Mouse (Mus musculus) stomach, embryonic 16.5 days (tissue): ENCODE data around the gene Olfr1494. TPM values are rescaled to one million over a fixed set of nuclear protein-coding genes. Genes with fewer than 3 reads are reported as not detected.

ENCODE experiments used
- ATAC-seq: fragments of 200-750 bp; cut with Nextera tagmentation; 2 replicates; pipeline ENCODE4 v1.8.0; 2017; ENCODE audit warnings: moderate number of reproducible peaks, moderate TSS enrichment; ENCODE audit not compliant: insufficient read depth, low FRiP score
- H3K27ac ChIP-seq: fragments of 300-500 bp; sonication (generic); 2 replicates; pipeline ENCODE4 v1.5.1; 2014; ENCODE audit warnings: low read length
- H3K27me3 ChIP-seq: fragments of 300-500 bp; sonication (generic); 2 replicates; pipeline ENCODE4 v1.6.1; 2014; ENCODE audit warnings: low read length, control low read depth, mixed read lengths; ENCODE audit not compliant: control insufficient read depth, insufficient read depth
- H3K36me3 ChIP-seq: fragments of 300-500 bp; sonication (generic); 2 replicates; pipeline ENCODE4 v1.6.1; 2014; ENCODE audit warnings: low read length; ENCODE audit not compliant: control insufficient read depth, insufficient read depth
- H3K4me1 ChIP-seq: fragments of 300-500 bp; sonication (generic); 2 replicates; pipeline ENCODE4 v1.6.1; 2014; ENCODE audit warnings: low read length, control low read depth, mixed read lengths; ENCODE audit not compliant: control insufficient read depth, insufficient read depth
- H3K4me2 ChIP-seq: fragments of 300-500 bp; sonication (generic); 2 replicates; pipeline ENCODE4 v1.6.1; 2014; ENCODE audit warnings: low read depth, low read length, mixed read lengths
- H3K4me3 ChIP-seq: fragments of 300-500 bp; sonication (generic); replicated peaks from 2 replicates; pipeline ENCODE4 v1.5.1; 2014; ENCODE audit warnings: mild to moderate bottlenecking, low read length
- H3K9ac ChIP-seq: fragments of 300-500 bp; sonication (generic); 2 replicates; pipeline ENCODE4 v1.6.1; 2014; ENCODE audit warnings: low read length
- H3K9me3 ChIP-seq: fragments of 300-500 bp; sonication (generic); replicated peaks from 2 replicates; pipeline ENCODE4 v1.6.1; 2016; ENCODE audit warnings: low read length, control low read depth; ENCODE audit not compliant: control insufficient read depth
- WGBS: fragments of 180-500 bp; shearing (Covaris S2); extraction: QIAGEN DNeasy Blood & Tissue Kit; methylation state at CpG from one replicate; pipeline ENCODE4 v1.1.7; 2014; 5-methylcytosine and 5-hydroxymethylcytosine counted together
- polyA plus RNA-seq: library from polyadenylated mRNA; unstranded; fragments of >200 nt; fragmentation: Nextera tagmentation; extraction: Ambion mirVana; gene quantifications from 2 replicates; pipeline ENCODE4 v1.2.1, GENCODE M21; 2015

The Olfr1494 gene
- polyA plus RNA-seq: not detected in 2 replicates

- Histone ChIP-seq H3K9ac (no peak within 1 kb of the TSS), H3K4me2 (no peak within 1 kb of the TSS), H3K4me3 (no peak within 1 kb of the TSS), H3K27me3 (no peaks in the 10 kb centered on the region), H3K27ac (no peak within 1 kb of the TSS), H3K36me3 (no peaks in the 10 kb centered on the region), H3K4me1 (no peaks in the 10 kb centered on the region), H3K9me3 (no peaks in the 10 kb centered on the region)
- no peak for ATAC-seq
- 89% methylated on average over 4 of the region's 4 CpGs for WGBS
Measured at GRCm38 (mm10) chr19:13739428-13739827, at the start of gene Olfr1494. Gene Olfr1494 (plus strand): TSS chr19:13739728.

GRCm38 (mm10) chr19:13696968-13697367 is 42.6 kb upstream of the Olfr1494 start, which contains the start of gene Olfr1491:
Gene Olfr1491 (plus strand): TSS chr19:13697268.
- H3K4me3 ChIP-seq: no peak within 1 kb of the TSS
- no peak within 1 kb of the TSS for H3K4me2 ChIP-seq
- no peak within 1 kb of the TSS for H3K9ac ChIP-seq
- H3K4me1 ChIP-seq: no peaks in the 10 kb centered on the region
- ATAC-seq: no peak
- H3K27ac ChIP-seq: no peak within 1 kb of the TSS
- 72% methylated on average over 3 of the region's 3 CpGs for WGBS
- no peaks in the 10 kb centered on the region for H3K36me3 ChIP-seq
- no peaks in the 10 kb centered on the region for H3K9me3 ChIP-seq
- H3K27me3 ChIP-seq: no peaks in the 10 kb centered on the region

DNA sequence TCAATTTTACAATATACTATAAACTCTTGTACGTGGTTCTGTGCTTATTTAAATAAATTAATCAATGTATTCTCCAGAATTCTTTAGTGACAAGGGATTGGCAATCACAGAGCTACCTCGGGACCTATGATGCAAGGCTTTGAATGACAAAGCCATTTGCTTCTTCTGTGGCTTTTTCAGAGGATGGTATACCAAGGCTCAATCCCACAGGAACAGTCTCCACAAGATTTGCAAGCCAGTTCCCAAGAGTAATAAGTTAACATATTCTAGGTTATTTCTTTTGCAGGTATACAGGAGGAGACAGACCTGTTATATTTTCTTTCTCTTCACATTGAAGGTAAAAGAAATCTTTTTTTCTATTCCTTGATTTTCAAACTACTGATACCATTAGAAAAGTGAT is 16.6 kb upstream of the Olfr1494 start, which contains the start of gene Olfr1493-ps1:
Olfr1493-ps1 (plus strand) TSS at position 301 of the 400 bp plus-strand sequence.
- Histone ChIP-seq H3K9ac (no peak within 1 kb of the TSS), H3K27me3 (no peaks in the 10 kb centered on the region), H3K4me1 (no peaks in the 10 kb centered on the region), H3K36me3 (no peaks in the 10 kb centered on the region), H3K4me3 (no peak within 1 kb of the TSS), H3K9me3 (no peaks in the 10 kb centered on the region), H3K4me2 (no peak within 1 kb of the TSS), H3K27ac (no peak within 1 kb of the TSS)
- WGBS: 44% methylated on average over 2 of the region's 2 CpGs
- no peak for ATAC-seq

GRCm38 (mm10) chr19:13749366-13749765 is 9.8 kb downstream of the Olfr1494 start:
- no peaks in the 10 kb centered on the region for H3K4me1 ChIP-seq
- no peak overlapping the region for H3K4me2 ChIP-seq
- ATAC-seq: no peak
- no peak overlapping the region for H3K27ac ChIP-seq
- 83% methylated on average over 1 of the region's 1 CpGs for WGBS
- H3K27me3 ChIP-seq: no peaks in the 10 kb centered on the region
- H3K9me3 ChIP-seq: no peaks in the 10 kb centered on the region
- H3K9ac ChIP-seq: no peak overlapping the region
- no peak overlapping the region for H3K4me3 ChIP-seq
- H3K36me3 ChIP-seq: no peaks in the 10 kb centered on the region

DNA sequence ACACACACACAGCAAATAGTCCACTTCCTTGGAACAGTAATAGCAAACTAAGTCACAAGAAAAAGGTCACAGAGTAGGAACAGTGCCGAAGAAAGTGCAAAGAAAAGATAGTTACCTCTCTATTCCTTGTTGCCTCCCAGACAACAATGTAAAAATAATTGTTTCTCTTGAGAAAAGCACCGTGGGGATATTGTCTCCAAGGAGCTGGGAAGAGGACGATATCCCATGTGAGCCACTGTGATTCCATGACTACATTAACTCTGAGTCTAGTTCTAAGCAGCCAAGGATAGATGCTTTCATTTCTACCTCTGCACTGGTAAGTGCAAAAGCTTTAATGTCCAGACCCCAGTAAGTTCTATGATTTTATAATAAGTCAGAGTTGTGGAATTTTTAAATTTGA is 24.8 kb downstream of the Olfr1494 start, which contains the start of gene Olfr1495:
Olfr1495 (plus strand) TSS at position 301 of the 400 bp plus-strand sequence.
- no peak within 1 kb of the TSS for H3K9ac ChIP-seq
- no peak within 1 kb of the TSS for H3K4me3 ChIP-seq
- H3K4me1 ChIP-seq: no peaks in the 10 kb centered on the region
- no peaks in the 10 kb centered on the region for H3K9me3 ChIP-seq
- no peak within 1 kb of the TSS for H3K4me2 ChIP-seq
- 78% methylated on average over 3 of the region's 3 CpGs for WGBS
- no peak for ATAC-seq
- H3K27me3 ChIP-seq: no peaks in the 10 kb centered on the region
- no peaks in the 10 kb centered on the region for H3K36me3 ChIP-seq
- H3K27ac ChIP-seq: no peak within 1 kb of the TSS

DNA sequence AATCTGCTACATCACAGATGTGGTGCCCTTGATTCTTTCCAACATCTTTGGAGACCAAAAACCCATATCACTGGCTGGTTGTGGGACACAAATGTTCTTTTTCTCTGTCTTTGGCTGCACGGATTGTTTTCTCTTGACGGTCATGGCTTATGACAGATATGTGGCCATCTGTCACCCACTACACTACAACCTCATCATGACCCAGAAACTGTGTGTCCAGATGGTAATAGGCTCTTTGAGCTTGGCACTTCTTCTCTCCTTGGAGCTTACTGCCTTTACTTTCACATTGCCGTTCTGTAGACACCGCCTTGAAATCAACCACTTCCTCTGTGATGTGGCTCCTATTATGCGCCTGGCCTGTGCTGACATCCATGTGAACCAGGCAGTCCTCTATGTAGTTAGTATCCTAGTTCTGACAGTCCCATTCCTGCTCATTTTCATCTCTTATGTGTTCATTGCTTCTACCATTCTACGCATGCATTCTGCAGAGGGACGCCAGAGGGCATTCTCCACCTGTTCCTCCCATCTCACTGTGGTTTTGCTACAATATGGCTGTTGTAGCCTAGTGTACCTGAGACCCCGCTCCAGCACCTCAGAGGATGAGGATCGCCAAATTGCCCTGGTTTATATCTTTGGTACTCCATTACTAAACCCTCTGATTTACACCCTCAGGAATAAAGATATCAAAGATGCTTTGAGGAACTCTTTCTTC is 29.2 kb downstream of the Olfr1494 start:
- H3K36me3 ChIP-seq: no peaks in the 10 kb centered on the region
- no peak overlapping the region for H3K9ac ChIP-seq
- H3K27ac ChIP-seq: no peak overlapping the region
- no peak overlapping the region for H3K4me2 ChIP-seq
- 88% methylated on average over 9 of the region's 9 CpGs for WGBS
- no peaks in the 10 kb centered on the region for H3K27me3 ChIP-seq
- no peak overlapping the region for H3K4me3 ChIP-seq
- H3K4me1 ChIP-seq: no peaks in the 10 kb centered on the region
- no peaks in the 10 kb centered on the region for H3K9me3 ChIP-seq
- no peak for ATAC-seq

GRCm38 (mm10) chr19:13777578-13777977 is 38.0 kb downstream of the Olfr1494 start, which contains the start of gene Olfr1496:
Gene Olfr1496 (plus strand): TSS chr19:13777878.
- 81% methylated on average over 1 of the region's 1 CpGs for WGBS
- Histone ChIP-seq H3K4me2 (no peak within 1 kb of the TSS), H3K9me3 (no peaks in the 10 kb centered on the region), H3K9ac (no peak within 1 kb of the TSS), H3K36me3 (no peaks in the 10 kb centered on the region), H3K27me3 (no peaks in the 10 kb centered on the region), H3K4me3 (no peak within 1 kb of the TSS), H3K27ac (no peak within 1 kb of the TSS), H3K4me1 (no peaks in the 10 kb centered on the region)
- ATAC-seq: no peak

GRCm38 (mm10) chr19:13798102-13798501 is 58.6 kb downstream of the Olfr1494 start, which contains the start of gene Olfr1497:
Gene Olfr1497 (minus strand): TSS chr19:13798202.
- H3K27ac ChIP-seq: no peak within 1 kb of the TSS

More at GRCm38 (mm10) chr19:13798102-13798501, 58.6 kb downstream of the Olfr1494 start, which contains the start of gene Olfr1497:
- Histone ChIP-seq H3K4me1 (no peaks in the 10 kb centered on the region), H3K4me2 (no peak within 1 kb of the TSS), H3K4me3 (no peak within 1 kb of the TSS), H3K36me3 (no peaks in the 10 kb centered on the region), H3K9me3 (no peaks in the 10 kb centered on the region), H3K27me3 (no peaks in the 10 kb centered on the region), H3K9ac (no peak within 1 kb of the TSS)
- ATAC-seq: no peak
